Mouse (Mus musculus): ENCODE data around the gene Cdh22. TPM values are rescaled to one million over a fixed set of nuclear protein-coding genes. Genes with fewer than 3 reads are reported as not detected.

Gene Cdh22
- polyA plus RNA-seq, 1 experiment from 2014 or later = 9.4 TPM

GRCm38 (mm10) chr2:165070096-165070816, 164.4 kb downstream of the Cdh22 start:
- peak; percentile 43; the same call in 1 of the 2 replicates for ATAC-seq (ENCODE audit: low FRiP score)
- peak overlapping the region; percentile 24; the same call in 1 of the 2 replicates for H3K9ac ChIP-seq

DNA sequence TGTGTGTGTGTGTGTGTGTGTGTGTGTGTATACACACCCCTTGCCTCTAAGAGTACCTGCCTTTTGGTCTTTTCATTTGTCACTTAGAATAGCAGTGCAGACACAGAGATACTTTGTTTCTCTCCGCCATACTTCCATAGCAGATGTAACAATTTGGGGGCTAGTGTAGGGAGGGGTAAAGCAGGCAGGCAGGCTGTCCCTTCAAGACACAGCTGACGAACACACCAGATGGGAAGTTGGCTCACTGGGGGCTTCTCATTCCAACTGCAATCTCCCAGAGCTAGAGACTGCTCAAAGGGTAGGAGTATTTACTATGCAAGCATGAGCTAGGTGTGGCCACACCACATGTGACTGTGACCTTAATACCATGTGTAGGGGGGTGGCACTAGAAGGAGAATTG, 165.8 kb downstream of the Cdh22 start:
- Histone ChIP-seq H3K4me2 (no peak overlapping the region), H3K36me3 (no peaks in the 10 kb centered on the region), H3K27ac (no peak overlapping the region), H3K4me1 (replicated peaks) (peaks cover 34% of the 10 kb centered on the region), H3K9me3 (no peaks in the 10 kb centered on the region), H3K27me3 (peaks cover 34% of the 10 kb centered on the region), H3K9ac (no peak overlapping the region), H3K4me3 (no peak overlapping the region)
- 71% methylated on average over 2 of the region's 2 CpGs for WGBS
- no peak for ATAC-seq (ENCODE audit: low FRiP score)

More at GRCm38 (mm10) chr2:165070096-165070816, 164.4 kb downstream of the Cdh22 start:
- WGBS = 22% methylated on average over 23 of the region's 23 CpGs
- Histone ChIP-seq H3K27me3 (peaks cover 45% of the 10 kb centered on the region), H3K4me1 (replicated peaks) (peaks cover 35% of the 10 kb centered on the region), H3K9me3 (no peaks in the 10 kb centered on the region), H3K4me2 (peak overlapping the region; percentile 33), H3K4me3 (no peak overlapping the region), H3K27ac (no peak overlapping the region), H3K36me3 (no peaks in the 10 kb centered on the region)

DNA sequence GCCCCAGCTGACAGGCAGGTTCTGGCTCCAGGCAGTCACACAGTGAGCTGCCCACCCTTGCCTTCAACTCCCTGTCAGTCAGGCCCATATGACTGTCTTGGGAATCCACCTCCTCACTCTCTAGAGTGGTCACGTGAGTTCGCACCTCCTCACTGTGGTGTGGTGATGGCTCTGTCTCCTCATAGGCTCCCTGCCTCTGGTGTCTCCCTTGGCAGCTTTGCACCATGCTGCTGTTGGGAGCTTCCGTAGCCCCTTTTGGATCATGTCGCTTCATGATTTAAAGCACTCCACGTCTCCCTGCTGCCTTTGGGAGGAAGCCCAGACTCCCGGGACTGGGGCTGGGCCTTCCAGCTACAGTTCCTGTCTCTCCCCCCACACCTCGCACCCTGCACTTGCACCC, 170.2 kb downstream of the Cdh22 start:
- Histone ChIP-seq H3K36me3 (no peaks in the 10 kb centered on the region), H3K4me3 (no peak overlapping the region), H3K9ac (no peak overlapping the region), H3K4me2 (no peak overlapping the region), H3K4me1 (replicated peaks) (peaks cover 12% of the 10 kb centered on the region; the same call in 1 of the 2 replicates), H3K27ac (no peak overlapping the region), H3K27me3 (0 out of 2 replicates have a peak, but pooled peaks cover 4% of the 10 kb centered on the region), H3K9me3 (no peaks in the 10 kb centered on the region)
- no peak; the same call in 1 of the 2 replicates for ATAC-seq (ENCODE audit: low FRiP score)
- WGBS = 67% methylated on average over 7 of the region's 7 CpGs

- WGBS = 84% methylated on average over 16 of the region's 16 CpGs
- ATAC-seq (ENCODE audit: low FRiP score) = no peak
Observed at GRCm38 (mm10) chr2:165061638-165062433, 172.8 kb downstream of the Cdh22 start.

More at GRCm38 (mm10) chr2:165061638-165062433, 172.8 kb downstream of the Cdh22 start:
- H3K9me3 ChIP-seq = no peaks in the 10 kb centered on the region
- peaks cover 4% of the 10 kb centered on the region for H3K27me3 ChIP-seq
- H3K4me2 ChIP-seq = no peak overlapping the region
- peaks cover 9% of the 10 kb centered on the region; the same call in 1 of the 2 replicates for H3K4me1 ChIP-seq (replicated peaks)
- H3K4me3 ChIP-seq = no peak overlapping the region
- H3K9ac ChIP-seq = no peak overlapping the region
- no peak overlapping the region for H3K27ac ChIP-seq
- no peaks in the 10 kb centered on the region for H3K36me3 ChIP-seq

Other genes starting within 250 kb of the Cdh22 start
- 119 and 128 TPM in 2 replicates for gene Ncoa5, start 200.0 kb downstream of the Cdh22 start, polyA plus RNA-seq (2015; fragmentation: Nextera tagmentation; extraction: Ambion mirVana)
- 8.1 and 8.6 TPM in 2 replicates for gene Cd40, start 179.2 kb downstream of the Cdh22 start, polyA plus RNA-seq (2015; fragmentation: Nextera tagmentation; extraction: Ambion mirVana)
- gene 1700025C18Rik, start 144.1 kb downstream of the Cdh22 start, polyA plus RNA-seq (2015; fragmentation: Nextera tagmentation; extraction: Ambion mirVana) = not detected in 2 replicates
- 61.5 and 68.1 TPM in 2 replicates for gene Slc35c2, start 53.0 kb upstream of the Cdh22 start, polyA plus RNA-seq (2015; fragmentation: Nextera tagmentation; extraction: Ambion mirVana)
- gene Elmo2, start 91.6 kb upstream of the Cdh22 start, polyA plus RNA-seq (2015; fragmentation: Nextera tagmentation; extraction: Ambion mirVana) = 90.8 and 91.6 TPM in 2 replicates
- 8.1 and 9.3 TPM in 2 replicates for gene Zfp663, start 133.9 kb upstream of the Cdh22 start, polyA plus RNA-seq (2015; fragmentation: Nextera tagmentation; extraction: Ambion mirVana)
- 10.8 and 11.3 TPM in 2 replicates for gene Zfp334, start 153.4 kb upstream of the Cdh22 start, polyA plus RNA-seq (2015; fragmentation: Nextera tagmentation; extraction: Ambion mirVana)
- 0.04 TPM in 1 of 2 replicates, not detected in the other for gene Ocstamp, start 165.6 kb upstream of the Cdh22 start, polyA plus RNA-seq (2015; fragmentation: Nextera tagmentation; extraction: Ambion mirVana)
- 2.2 and 2.6 TPM in 2 replicates for gene Slc13a3, start 238.4 kb upstream of the Cdh22 start, polyA plus RNA-seq (2015; fragmentation: Nextera tagmentation; extraction: Ambion mirVana)